Mouse (Mus musculus) embryonic facial prominence, embryonic 11.5 days (tissue): ENCODE measurements around the gene Gm28079. TPM values are rescaled to one million over a fixed set of nuclear protein-coding genes. Genes with fewer than 3 reads are reported as not detected.
"Not testable (repeated sequence)": the region's sequence is repeated elsewhere in the genome, so short reads cannot be mapped to it uniquely, and the experiment has no call there.

ENCODE experiments used
- ATAC-seq: fragments of 200-750 bp; cut with Nextera tagmentation; replicated peaks from 2 replicates; pipeline ENCODE4 v1.8.0; 2017; ENCODE audit warnings: low read depth; ENCODE audit not compliant: insufficient number of reproducible peaks, low FRiP score, low TSS enrichment
- DNase-seq: peaks from one replicate; pipeline ENCODE4 v3.0.0-alpha.2; 2015; ENCODE audit warnings: low spot score
- H3K27ac ChIP-seq: fragments of 300-500 bp; sonication (generic); replicated peaks from 2 replicates; pipeline ENCODE4 v1.5.1; 2014; ENCODE audit warnings: mild to moderate bottlenecking, low read depth, low read length, control low read depth
- H3K27me3 ChIP-seq: fragments of 300-500 bp; sonication (generic); 2 replicates; pipeline ENCODE4 v1.6.1; 2014; ENCODE audit warnings: mild to moderate bottlenecking, low read length, moderate library complexity, mixed read lengths; ENCODE audit not compliant: control insufficient read depth, insufficient read depth
- H3K36me3 ChIP-seq: fragments of 300-500 bp; sonication (generic); replicated peaks from 2 replicates; pipeline ENCODE4 v1.6.1; 2014; ENCODE audit warnings: low read depth, mild to moderate bottlenecking, low read length, moderate library complexity, mixed read lengths; ENCODE audit not compliant: control insufficient read depth, insufficient read depth
- H3K4me1 ChIP-seq: fragments of 300-500 bp; sonication (generic); 2 replicates; pipeline ENCODE4 v1.6.1; 2014; ENCODE audit warnings: low read length, mixed read lengths; ENCODE audit not compliant: control insufficient read depth, insufficient read depth
- H3K4me2 ChIP-seq: fragments of 300-500 bp; sonication (generic); 2 replicates; pipeline ENCODE4 v1.6.1; 2014; ENCODE audit warnings: low read depth, mild to moderate bottlenecking, control low read depth, low read length, moderate library complexity
- H3K4me3 ChIP-seq: fragments of 300-500 bp; sonication (generic); 2 replicates; pipeline ENCODE4 v1.5.1; 2014; ENCODE audit warnings: low read depth, low read length, control low read depth
- H3K9ac ChIP-seq: fragments of 300-500 bp; sonication (generic); replicated peaks from 2 replicates; pipeline ENCODE4 v1.6.1; 2014; ENCODE audit warnings: mild to moderate bottlenecking, control low read depth, low read length
- H3K9me3 ChIP-seq: fragments of 300-500 bp; sonication (generic); replicated peaks from 2 replicates; pipeline ENCODE4 v1.6.1; 2016; ENCODE audit warnings: mild to moderate bottlenecking, low read length, inconsistent platforms, mixed read lengths; ENCODE audit not compliant: control insufficient read depth
- WGBS: fragments of 180-500 bp; shearing (Covaris S2); extraction: QIAGEN DNeasy Blood & Tissue Kit; methylation state at CpG from one replicate; pipeline ENCODE4 v1.1.7; 2014; 5-methylcytosine and 5-hydroxymethylcytosine counted together
- polyA plus RNA-seq: library from polyadenylated mRNA; unstranded; fragments of >200 nt; fragmentation: Nextera tagmentation; extraction: Ambion mirVana; gene quantifications from 2 replicates; pipeline ENCODE4 v1.2.1, GENCODE M21; 2014

Gene Gm28079
- not detected in 2 replicates for polyA plus RNA-seq

- ATAC-seq, result not testable (repeated sequence)
Observed at GRCm38 (mm10) chrY:70014799-70015198, at the start of gene Gm28079. Gene Gm28079 (minus strand): TSS chrY:70014899.

More at GRCm38 (mm10) chrY:70014799-70015198, at the start of gene Gm28079:
- H3K4me3 ChIP-seq, DNase-seq, H3K9me3 ChIP-seq, H3K4me2 ChIP-seq, H3K4me1 ChIP-seq, H3K36me3 ChIP-seq, H3K27me3 ChIP-seq, H3K27ac ChIP-seq, H3K9ac ChIP-seq: not testable (repeated sequence)
- no CpG with 5 or more reads among the region's 1 CpGs for WGBS
